14 mouse cellular contexts compared by ENCODE assay signal in the genomic region with DNA sequence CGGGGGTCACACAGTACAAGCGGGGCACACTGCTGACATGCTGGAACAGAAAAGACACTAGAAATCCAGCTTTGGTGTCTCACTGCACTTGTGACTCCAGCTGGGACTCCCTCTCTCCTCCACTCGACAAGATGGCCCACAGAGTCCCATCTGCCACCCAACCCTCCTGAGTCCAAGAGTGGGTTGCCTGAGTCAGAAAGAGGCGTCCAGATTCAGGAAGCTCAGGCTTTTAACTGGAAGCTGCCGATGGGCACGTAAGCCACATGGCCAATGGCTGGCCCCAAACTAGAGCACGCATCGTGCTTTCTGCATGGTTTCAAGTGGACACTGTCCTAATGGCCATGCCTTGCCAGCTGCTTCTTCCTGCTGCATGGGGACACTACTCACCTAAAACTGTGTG.
DNase-seq lines count a peak whose midpoint lies in the region; ATAC-seq lines count a peak whose summit lies in the region.
"Had no signal": no experiment of that assay in that cellular context is flagged by ENCODE, and none has a peak within 500 bp of the region (broad histone marks: within the 10 kb centered on the region; RNA-seq: fewer than 3 reads in every experiment).

No protein-coding gene starts in this region.

- whole genome bisulfite sequencing in hindbrain, embryonic 13.5 days = 77% methylated on average over 8 of the region's 8 CpGs
- 79% methylated on average over 8 of the region's 8 CpGs for WGBS in hindbrain, embryonic 12.5 days
- 74% methylated on average over 8 of the region's 8 CpGs for WGBS in hindbrain, embryonic 14.5 days

- DNase-seq in brain, adult 2 months (ENCODE audit: low read depth, low spot score) = peak; percentile 89
- peak; percentile 74 for DNase-seq in cerebellum, adult 11-12 months
- DNase-seq in hindbrain, embryonic 14.5 days (ENCODE audit: low spot score) = no peak
- no peak for DNase-seq in right cerebral cortex, adult 2 months (ENCODE audit: low spot score in 2 of 2)
- DNase-seq in left cerebral cortex, adult 11 months (ENCODE audit: low spot score) = no peak
- DNase-seq: gastrocnemius, postnatal 36 days; kidney, adult 9 months; thymus, adult 2 months had no signal

- no peaks in the 10 kb centered on the region for H3K27me3 ChIP-seq in hindbrain, embryonic 13.5 days
- H3K27me3 ChIP-seq in hindbrain, embryonic 12.5 days = no peaks in the 10 kb centered on the region
- H3K27me3 ChIP-seq in hindbrain, embryonic 14.5 days (ENCODE audit: control insufficient read depth, insufficient read depth, low read length) = no peaks in the 10 kb centered on the region
- H3K27me3 ChIP-seq: embryonic facial prominence, embryonic 15.5 days; heart, embryonic 12.5 days; limb, embryonic 12.5 days had no signal

- H3K4me1 ChIP-seq in hindbrain, embryonic 13.5 days (replicated peaks) = peaks cover 87% of the 10 kb centered on the region
- peaks cover 85% of the 10 kb centered on the region for H3K4me1 ChIP-seq in hindbrain, embryonic 12.5 days
- H3K4me1 ChIP-seq in hindbrain, embryonic 14.5 days (replicated peaks; ENCODE audit: control insufficient read depth, insufficient read depth, low read length) = peaks cover 59% of the 10 kb centered on the region

- H3K27ac ChIP-seq in hindbrain, embryonic 13.5 days = 0 out of 2 replicates have a peak overlapping the region, but pooled peaks have one; percentile 42
- H3K27ac ChIP-seq in hindbrain, embryonic 12.5 days = no peak overlapping the region
- 0 out of 2 replicates have a peak overlapping the region, but pooled peaks have one; percentile 16 for H3K27ac ChIP-seq in hindbrain, embryonic 14.5 days
- H3K27ac ChIP-seq: embryonic facial prominence, embryonic 15.5 days; macrophage had no signal

- H3K4me3 ChIP-seq in hindbrain, embryonic 13.5 days = no peak overlapping the region
- no peak overlapping the region for H3K4me3 ChIP-seq in hindbrain, embryonic 12.5 days
- H3K4me3 ChIP-seq in hindbrain, embryonic 14.5 days (replicated peaks; ENCODE audit: low read length) = no peak overlapping the region
- H3K4me3 ChIP-seq: embryonic facial prominence, embryonic 15.5 days; heart, embryonic 12.5 days; limb, embryonic 12.5 days had no signal

- H3K4me2 ChIP-seq in hindbrain, embryonic 13.5 days = no peak overlapping the region
- H3K4me2 ChIP-seq in hindbrain, embryonic 12.5 days (replicated peaks) = no peak overlapping the region
- no peak overlapping the region for H3K4me2 ChIP-seq in hindbrain, embryonic 14.5 days (replicated peaks)
- H3K4me2 ChIP-seq: embryonic facial prominence, embryonic 15.5 days; heart, embryonic 12.5 days; limb, embryonic 12.5 days had no signal

- no peaks in the 10 kb centered on the region for H3K9me3 ChIP-seq in hindbrain, embryonic 13.5 days
- H3K9me3 ChIP-seq in hindbrain, embryonic 12.5 days (replicated peaks) = no peaks in the 10 kb centered on the region
- no peaks in the 10 kb centered on the region for H3K9me3 ChIP-seq in hindbrain, embryonic 14.5 days (ENCODE audit: control insufficient read depth, low read length)
- H3K9me3 ChIP-seq: embryonic facial prominence, embryonic 15.5 days; heart, embryonic 12.5 days; limb, embryonic 12.5 days had no signal

- no peak overlapping the region for H3K9ac ChIP-seq in hindbrain, embryonic 13.5 days
- H3K9ac ChIP-seq in hindbrain, embryonic 12.5 days = no peak overlapping the region
- H3K9ac ChIP-seq in hindbrain, embryonic 14.5 days = no peak overlapping the region
- H3K9ac ChIP-seq: embryonic facial prominence, embryonic 15.5 days; heart, embryonic 12.5 days; limb, embryonic 12.5 days had no signal

- no peak for ATAC-seq in hindbrain, embryonic 13.5 days (ENCODE audit: low FRiP score)
- ATAC-seq in hindbrain, embryonic 12.5 days (ENCODE audit: low FRiP score) = no peak
- no peak for ATAC-seq in hindbrain, embryonic 14.5 days (ENCODE audit: low FRiP score)

- H3K36me3 ChIP-seq in hindbrain, embryonic 13.5 days = peaks cover 6% of the 10 kb centered on the region; the same call in 1 of the 2 replicates
- H3K36me3 ChIP-seq in hindbrain, embryonic 12.5 days = peaks cover 8% of the 10 kb centered on the region
- 0 out of 2 replicates have a peak, but pooled peaks cover 4% of the 10 kb centered on the region for H3K36me3 ChIP-seq in hindbrain, embryonic 14.5 days (replicated peaks; ENCODE audit: control insufficient read depth, insufficient read depth)

Comparison
In these comparisons a context has a peak if more than half of its experiments do, and no peak if none do; other contexts are left out.
1. DNase-seq: peak in brain, adult 2 months (single experiment) and cerebellum, adult 11-12 months (single experiment); none in hindbrain, embryonic 14.5 days (single experiment), right cerebral cortex, adult 2 months (0 of 2) and left cerebral cortex, adult 11 months (single experiment).